Mouse (Mus musculus) ES-E14 (cell line): ENCODE results near the gene Mcl1.

Experiments used
- CHD2 ChIP-seq: IDR thresholded peaks from 2 replicates; pipeline ENCODE4 v1.6.1; 2014; ENCODE audit warnings: mild to moderate bottlenecking, low read depth, low read length, inconsistent platforms
- HCFC1 ChIP-seq: IDR thresholded peaks from 2 replicates; pipeline ENCODE4 v1.6.1; 2012; ENCODE audit warnings: low read length, inconsistent platforms, borderline replicate concordance; ENCODE audit not compliant: insufficient read depth
- MAFK ChIP-seq: IDR thresholded peaks from 2 replicates; pipeline ENCODE4 v1.6.1; 2014; ENCODE audit warnings: mild to moderate bottlenecking, low read depth, low read length, inconsistent platforms; ENCODE audit not compliant: insufficient read depth
- ZC3H11A ChIP-seq: IDR thresholded peaks from 2 replicates; pipeline ENCODE4 v1.6.1; 2012; ENCODE audit warnings: low read depth, mild to moderate bottlenecking, inconsistent platforms, low read length, borderline replicate concordance
- ZNF384 ChIP-seq: IDR thresholded peaks from 2 replicates; pipeline ENCODE4 v1.6.1; 2012; ENCODE audit warnings: low read depth, low read length, inconsistent platforms

GRCm38 (mm10) chr3:95660788-95661478, 2.3 kb downstream of the Mcl1 start:
- TF ChIP-seq ZNF384 (no peak), MAFK (no peak), ZC3H11A (no peak), HCFC1 (no peak), CHD2 (no peak)
